Mouse (Mus musculus): Measurements from ENCODE around the gene Bcl7a.

The Bcl7a gene

GRCm38 (mm10) chr5:123327686-123328085 is 15.9 kb upstream of the Bcl7a start:
- DNase-seq (ENCODE audit: low read depth) = no peak

GRCm38 (mm10) chr5:123333566-123333965 is 10.1 kb upstream of the Bcl7a start:
- DNase-seq (ENCODE audit: low read depth) = no peak

GRCm38 (mm10) chr5:123336205-123336961 is 7.3 kb upstream of the Bcl7a start:
- no peak for DNase-seq (ENCODE audit: low read depth)

GRCm38 (mm10) chr5:123338463-123338862 is 5.2 kb upstream of the Bcl7a start:
- DNase-seq (ENCODE audit: low read depth) = no peak

- no peak for DNase-seq (ENCODE audit: low read depth)
Measured at GRCm38 (mm10) chr5:123344628-123344962, 961 bp downstream of the Bcl7a start.

GRCm38 (mm10) chr5:123344963-123345852 is 1.6 kb downstream of the Bcl7a start:
- peak; percentile 65 for DNase-seq (ENCODE audit: low read depth)

GRCm38 (mm10) chr5:123345853-123346654 is 2.4 kb downstream of the Bcl7a start:
- DNase-seq (ENCODE audit: low read depth) = peak; percentile 45

- DNase-seq (ENCODE audit: low read depth) = no peak
Measured at GRCm38 (mm10) chr5:123346701-123347270, 3.2 kb downstream of the Bcl7a start.

- no peak for DNase-seq (ENCODE audit: low read depth)
Measured at GRCm38 (mm10) chr5:123347985-123348384, 4.4 kb downstream of the Bcl7a start.

GRCm38 (mm10) chr5:123350386-123350785 is 6.8 kb downstream of the Bcl7a start:
- peak; percentile 29 for DNase-seq (ENCODE audit: low read depth)

- DNase-seq (ENCODE audit: low read depth) = no peak
Measured at GRCm38 (mm10) chr5:123355918-123356317, 12.3 kb downstream of the Bcl7a start.

- DNase-seq (ENCODE audit: low read depth) = no peak
Measured at GRCm38 (mm10) chr5:123357253-123357652, 13.6 kb downstream of the Bcl7a start.

- DNase-seq (ENCODE audit: low read depth) = no peak
Measured at GRCm38 (mm10) chr5:123359431-123359830, 15.8 kb downstream of the Bcl7a start.

GRCm38 (mm10) chr5:123362911-123363310 is 19.3 kb downstream of the Bcl7a start:
- DNase-seq (ENCODE audit: low read depth) = no peak

GRCm38 (mm10) chr5:123364302-123364971 is 20.8 kb downstream of the Bcl7a start:
- DNase-seq (ENCODE audit: low read depth) = no peak

- DNase-seq (ENCODE audit: low read depth) = peak; percentile 69
Measured at GRCm38 (mm10) chr5:123368869-123369488, 25.3 kb downstream of the Bcl7a start.

GRCm38 (mm10) chr5:123370049-123370448 is 26.4 kb downstream of the Bcl7a start:
- DNase-seq (ENCODE audit: low read depth) = no peak

GRCm38 (mm10) chr5:123375262-123375661 is 31.6 kb downstream of the Bcl7a start:
- DNase-seq (ENCODE audit: low read depth) = no peak

GRCm38 (mm10) chr5:123375793-123376452 is 32.3 kb downstream of the Bcl7a start:
- no peak for DNase-seq (ENCODE audit: low read depth)

- peak; percentile 87 for DNase-seq (ENCODE audit: low read depth)
Measured at GRCm38 (mm10) chr5:123376569-123376968, 32.9 kb downstream of the Bcl7a start.
